Mouse (Mus musculus) limb, embryonic 12.5 days (tissue): ENCODE data around the gene Cracr2a. TPM values are rescaled to one million over a fixed set of nuclear protein-coding genes. Genes with fewer than 3 reads are reported as not detected.

Source experiments
- ATAC-seq: fragments of 200-750 bp; cut with Nextera tagmentation; 2 replicates; pipeline ENCODE4 v1.8.0; 2017; ENCODE audit warnings: low read depth, moderate TSS enrichment; ENCODE audit not compliant: insufficient number of reproducible peaks, insufficient read depth, low FRiP score, low TSS enrichment
- H3K27ac ChIP-seq: fragments of 300-500 bp; sonication (generic); 2 replicates; pipeline ENCODE4 v1.5.1; 2016; ENCODE audit warnings: mild to moderate bottlenecking, moderate library complexity
- H3K27me3 ChIP-seq: fragments of 300-500 bp; sonication (generic); 2 replicates; pipeline ENCODE4 v1.6.1; 2016; ENCODE audit warnings: mild to moderate bottlenecking, moderate library complexity
- H3K36me3 ChIP-seq: fragments of 300-500 bp; sonication (generic); 2 replicates; pipeline ENCODE4 v1.6.1; 2016; ENCODE audit warnings: mild to moderate bottlenecking, moderate library complexity
- H3K4me1 ChIP-seq: fragments of 300-500 bp; sonication (generic); replicated peaks from 2 replicates; pipeline ENCODE4 v1.6.1; 2016
- H3K4me2 ChIP-seq: fragments of 300-500 bp; sonication (generic); 2 replicates; pipeline ENCODE4 v1.6.1; 2016; ENCODE audit warnings: mild to moderate bottlenecking, moderate library complexity
- H3K4me3 ChIP-seq: fragments of 300-500 bp; sonication (generic); replicated peaks from 2 replicates; pipeline ENCODE4 v1.5.1; 2016; ENCODE audit warnings: mild to moderate bottlenecking
- H3K9ac ChIP-seq: fragments of 300-500 bp; sonication (generic); replicated peaks from 2 replicates; pipeline ENCODE4 v1.6.1; 2016; ENCODE audit warnings: mild to moderate bottlenecking, moderate library complexity
- H3K9me3 ChIP-seq: fragments of 300-500 bp; sonication (generic); 2 replicates; pipeline ENCODE4 v1.6.1; 2016; ENCODE audit warnings: mild to moderate bottlenecking, moderate library complexity
- WGBS: fragments of 180-500 bp; shearing (Covaris S2); methylation state at CpG from one replicate; pipeline ENCODE4 v1.1.7; 2016; 5-methylcytosine and 5-hydroxymethylcytosine counted together
- polyA plus RNA-seq: library from polyadenylated mRNA; unstranded; fragments of >200 nt; fragmentation: Nextera tagmentation; extraction: Ambion mirVana; gene quantifications from 2 replicates; pipeline ENCODE4 v1.2.1, GENCODE M21; 2016

The Cracr2a gene
- polyA plus RNA-seq, 1 experiment from 2014 or later = 2.5 TPM

DNA sequence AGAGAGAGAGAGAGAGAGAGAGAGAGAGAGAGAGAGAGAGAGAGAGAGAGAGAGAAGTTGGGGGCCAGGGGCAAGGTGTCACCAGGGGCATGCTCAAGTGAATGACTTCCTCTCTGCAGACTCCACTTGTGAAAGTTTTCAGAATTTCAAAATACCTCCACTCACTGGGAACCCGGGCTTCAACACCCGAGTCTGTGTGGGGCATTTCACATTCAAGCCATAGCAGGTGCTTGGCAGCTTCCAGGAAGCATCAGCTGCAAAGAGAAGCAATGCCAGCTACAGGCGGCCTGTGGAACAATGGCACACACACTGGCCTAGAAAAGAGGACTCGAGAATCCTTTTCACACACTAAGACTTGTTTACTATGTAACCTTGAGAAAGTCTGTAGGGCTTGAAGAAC, 32.3 kb downstream of the Cracr2a start:
- no peak for ATAC-seq
- Histone ChIP-seq H3K27me3 (peaks cover 13% of the 10 kb centered on the region), H3K4me2 (no peak overlapping the region), H3K9me3 (no peaks in the 10 kb centered on the region), H3K27ac (no peak overlapping the region), H3K9ac (no peak overlapping the region), H3K4me1 (peaks cover 13% of the 10 kb centered on the region), H3K4me3 (no peak overlapping the region), H3K36me3 (no peaks in the 10 kb centered on the region)
- 74% methylated on average over 4 of the region's 4 CpGs for WGBS

GRCm38 (mm10) chr6:127599280-127599679, 38.1 kb downstream of the Cracr2a start:
- no peak for ATAC-seq
- H3K9me3 ChIP-seq = 0 out of 2 replicates have a peak, but pooled peaks cover 7% of the 10 kb centered on the region
- H3K4me2 ChIP-seq = no peak overlapping the region
- peaks cover 18% of the 10 kb centered on the region; the same call in 1 of the 2 replicates for H3K27me3 ChIP-seq
- no peak overlapping the region for H3K27ac ChIP-seq
- H3K9ac ChIP-seq = no peak overlapping the region
- WGBS = 15% methylated on average over 6 of the region's 6 CpGs
- no peak overlapping the region for H3K4me3 ChIP-seq
- no peaks in the 10 kb centered on the region for H3K36me3 ChIP-seq
- peaks cover 7% of the 10 kb centered on the region; the same call in 1 of the 2 replicates for H3K4me1 ChIP-seq

GRCm38 (mm10) chr6:127605067-127606025, 44.2 kb downstream of the Cracr2a start:
- H3K27ac ChIP-seq = peak overlapping the region; percentile 72
- H3K4me1 ChIP-seq = peaks cover 21% of the 10 kb centered on the region
- peak; percentile 93 for ATAC-seq
- H3K9ac ChIP-seq = no peak overlapping the region
- no peak overlapping the region for H3K4me3 ChIP-seq
- H3K4me2 ChIP-seq = peak overlapping the region; percentile 26
- 0 out of 2 replicates have a peak, but pooled peaks cover 7% of the 10 kb centered on the region for H3K9me3 ChIP-seq
- H3K27me3 ChIP-seq = peaks cover 7% of the 10 kb centered on the region; the same call in 1 of the 2 replicates
- H3K36me3 ChIP-seq = no peaks in the 10 kb centered on the region
- WGBS = 23% methylated on average over 15 of the region's 15 CpGs

DNA sequence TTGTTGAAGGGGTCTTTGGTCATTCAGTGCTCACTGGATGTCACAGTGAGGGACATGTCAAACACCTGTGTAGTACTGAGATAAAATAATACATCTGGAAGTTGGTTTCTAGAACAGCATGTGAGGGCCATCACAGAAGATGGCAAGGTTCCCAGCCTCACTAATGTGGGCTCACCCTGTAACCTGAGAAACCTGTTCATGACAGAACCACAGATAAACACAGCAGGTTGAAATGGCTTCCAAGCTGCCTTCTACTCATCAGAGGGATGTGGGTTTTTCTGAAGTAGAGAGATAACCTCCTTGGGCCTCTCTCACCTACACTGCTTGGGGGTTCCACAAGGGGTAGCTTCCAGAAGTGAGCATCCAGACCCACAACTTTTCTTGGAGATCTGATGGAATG, 48.5 kb downstream of the Cracr2a start:
- Histone ChIP-seq H3K36me3 (no peaks in the 10 kb centered on the region), H3K4me3 (no peak overlapping the region), H3K4me2 (no peak overlapping the region), H3K4me1 (peaks cover 25% of the 10 kb centered on the region), H3K27ac (no peak overlapping the region), H3K9ac (no peak overlapping the region), H3K27me3 (peaks cover 7% of the 10 kb centered on the region; the same call in 1 of the 2 replicates), H3K9me3 (no peaks in the 10 kb centered on the region)
- no peak for ATAC-seq

DNA sequence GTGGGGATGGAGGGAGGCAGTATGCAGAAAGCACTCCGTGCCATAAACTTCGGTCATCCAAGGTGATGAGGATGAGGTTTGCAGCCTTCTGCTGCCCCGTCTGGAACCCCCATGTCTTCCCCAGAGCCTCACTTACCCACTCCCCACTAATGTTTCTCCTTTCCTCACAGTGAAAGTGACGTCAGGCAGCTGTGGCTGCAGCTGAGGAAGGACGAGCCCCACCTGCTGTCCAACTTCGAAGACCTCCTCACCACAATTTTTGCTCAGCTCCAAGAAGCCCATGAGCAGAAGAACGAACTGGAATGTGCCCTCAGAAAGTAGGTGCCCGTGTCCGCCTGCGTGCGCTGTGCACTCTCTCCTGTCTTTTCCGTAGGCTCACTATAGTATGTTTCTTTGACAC, 50.1 kb downstream of the Cracr2a start:
- Histone ChIP-seq H3K9ac (no peak overlapping the region), H3K27me3 (peaks cover 7% of the 10 kb centered on the region; the same call in 1 of the 2 replicates), H3K4me1 (peaks cover 10% of the 10 kb centered on the region), H3K9me3 (no peaks in the 10 kb centered on the region), H3K4me3 (no peak overlapping the region), H3K27ac (no peak overlapping the region), H3K36me3 (no peaks in the 10 kb centered on the region), H3K4me2 (no peak overlapping the region)
- no peak for ATAC-seq
- 81% methylated on average over 12 of the region's 12 CpGs for WGBS

- ATAC-seq = 0 out of 2 replicates have a peak, but pooled peaks have one; percentile 43
- H3K27ac ChIP-seq = no peak overlapping the region
- WGBS = 49% methylated on average over 13 of the region's 13 CpGs
Measured at GRCm38 (mm10) chr6:127614083-127614984, 53.2 kb downstream of the Cracr2a start.

GRCm38 (mm10) chr6:127616623-127617022, 55.5 kb downstream of the Cracr2a start:
- Histone ChIP-seq H3K9ac (no peak overlapping the region), H3K9me3 (no peaks in the 10 kb centered on the region), H3K4me2 (no peak overlapping the region), H3K36me3 (no peaks in the 10 kb centered on the region), H3K4me3 (no peak overlapping the region), H3K27ac (no peak overlapping the region), H3K27me3 (peaks cover 7% of the 10 kb centered on the region; the same call in 1 of the 2 replicates), H3K4me1 (peaks cover 11% of the 10 kb centered on the region)
- 93% methylated on average over 1 of the region's 1 CpGs for WGBS
- ATAC-seq = no peak

More at GRCm38 (mm10) chr6:127614083-127614984, 53.2 kb downstream of the Cracr2a start:
- no peak overlapping the region for H3K9ac ChIP-seq
- no peak overlapping the region for H3K4me3 ChIP-seq
- no peaks in the 10 kb centered on the region for H3K36me3 ChIP-seq
- peaks cover 11% of the 10 kb centered on the region for H3K4me1 ChIP-seq
- peak overlapping the region; percentile 13; the same call in 1 of the 2 replicates for H3K4me2 ChIP-seq
- H3K27me3 ChIP-seq = peaks cover 7% of the 10 kb centered on the region; the same call in 1 of the 2 replicates
- no peaks in the 10 kb centered on the region for H3K9me3 ChIP-seq

- WGBS = 36% methylated on average over 10 of the region's 10 CpGs
Measured at GRCm38 (mm10) chr6:127617258-127618025, 56.3 kb downstream of the Cracr2a start.

DNA sequence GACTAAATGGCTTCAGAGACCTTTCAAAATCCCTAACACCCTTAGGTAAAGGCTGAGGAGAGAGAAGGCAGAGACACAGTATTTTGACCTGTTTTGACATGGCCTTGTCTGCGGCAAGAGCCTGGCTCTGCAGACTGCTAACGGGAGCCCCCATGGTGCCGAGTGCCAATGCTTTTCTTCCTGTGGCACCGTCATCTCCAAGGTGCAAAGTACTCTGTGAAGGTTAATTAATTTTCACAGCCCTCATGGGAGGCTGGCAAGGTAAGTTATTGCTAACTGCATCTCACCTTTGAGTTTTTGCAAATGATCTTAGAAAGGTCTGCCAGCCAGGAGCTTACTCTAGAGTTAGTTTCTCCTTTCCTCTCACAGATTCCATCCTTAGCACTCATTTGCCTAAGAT, 57.5 kb downstream of the Cracr2a start:
- Histone ChIP-seq H3K36me3 (no peaks in the 10 kb centered on the region), H3K9me3 (no peaks in the 10 kb centered on the region), H3K4me2 (no peak overlapping the region), H3K9ac (no peak overlapping the region), H3K4me1 (peaks cover 11% of the 10 kb centered on the region), H3K27ac (no peak overlapping the region), H3K27me3 (no peaks in the 10 kb centered on the region; the same call in 1 of the 2 replicates), H3K4me3 (no peak overlapping the region)
- WGBS = 40% methylated on average over 4 of the region's 4 CpGs
- ATAC-seq = no peak

More at GRCm38 (mm10) chr6:127617258-127618025, 56.3 kb downstream of the Cracr2a start:
- H3K4me2 ChIP-seq = 0 out of 2 replicates have a peak overlapping the region, but pooled peaks have one; percentile 23
- no peak overlapping the region for H3K4me3 ChIP-seq
- H3K9ac ChIP-seq = no peak overlapping the region
- H3K27ac ChIP-seq = no peak overlapping the region
- H3K36me3 ChIP-seq = no peaks in the 10 kb centered on the region
- no peak for ATAC-seq
- H3K4me1 ChIP-seq = peaks cover 11% of the 10 kb centered on the region
- no peaks in the 10 kb centered on the region for H3K9me3 ChIP-seq
- H3K27me3 ChIP-seq = peaks cover 3% of the 10 kb centered on the region; the same call in 1 of the 2 replicates

DNA sequence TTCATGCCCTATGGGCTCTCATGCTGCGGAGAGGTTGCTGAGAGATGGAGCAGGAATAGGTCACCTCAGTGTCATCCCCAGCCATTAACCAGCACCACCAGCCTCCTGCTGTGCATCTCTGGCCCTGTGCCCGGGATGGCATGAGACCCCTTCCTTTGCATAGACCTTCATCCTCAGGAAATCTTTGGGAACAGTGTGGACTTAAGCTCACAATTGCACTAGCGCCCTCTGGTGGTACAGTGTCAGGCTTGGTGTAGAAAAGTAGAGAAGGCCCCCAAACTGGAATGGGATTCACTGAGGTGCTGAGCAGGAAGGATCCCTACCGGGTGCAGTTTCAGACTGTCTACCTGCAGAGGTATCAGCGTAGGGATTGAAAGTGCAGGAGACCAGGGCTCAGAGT, 64.0 kb downstream of the Cracr2a start:
- Histone ChIP-seq H3K9me3 (no peaks in the 10 kb centered on the region), H3K27ac (no peak overlapping the region), H3K36me3 (no peaks in the 10 kb centered on the region), H3K9ac (no peak overlapping the region), H3K4me1 (0 out of 2 replicates have a peak, but pooled peaks cover 5% of the 10 kb centered on the region), H3K27me3 (peaks cover 2% of the 10 kb centered on the region), H3K4me3 (no peak overlapping the region), H3K4me2 (no peak overlapping the region)
- 27% methylated on average over 5 of the region's 5 CpGs for WGBS
- no peak for ATAC-seq
